Mouse (Mus musculus) neural tube, embryonic 14.5 days (tissue): ENCODE measurements around the gene Smarca2. TPM values are rescaled to one million over a fixed set of nuclear protein-coding genes. Genes with fewer than 3 reads are reported as not detected.

Experiments
- ATAC-seq: fragments of 200-750 bp; cut with Nextera tagmentation; 2 replicates; pipeline ENCODE4 v1.8.0; 2017; ENCODE audit warnings: low read depth, mild to moderate bottlenecking, moderate TSS enrichment, moderate library complexity
- H3K27ac ChIP-seq: fragments of 300-500 bp; sonication (generic); 2 replicates; pipeline ENCODE4 v1.5.1; 2014; ENCODE audit warnings: low read depth, mild to moderate bottlenecking, control low read depth, low read length, moderate library complexity, mixed read lengths
- H3K27me3 ChIP-seq: fragments of 300-500 bp; sonication (generic); 2 replicates; pipeline ENCODE4 v1.6.1; 2014; ENCODE audit warnings: low read length; ENCODE audit not compliant: control insufficient read depth, insufficient read depth
- H3K36me3 ChIP-seq: fragments of 300-500 bp; sonication (generic); 2 replicates; pipeline ENCODE4 v1.6.1; 2014; ENCODE audit warnings: low read length, mixed read lengths; ENCODE audit not compliant: control insufficient read depth, insufficient read depth
- H3K4me1 ChIP-seq: fragments of 300-500 bp; sonication (generic); 2 replicates; pipeline ENCODE4 v1.6.1; 2014; ENCODE audit warnings: low read length; ENCODE audit not compliant: control insufficient read depth, insufficient read depth
- H3K4me2 ChIP-seq: fragments of 300-500 bp; sonication (generic); 2 replicates; pipeline ENCODE4 v1.6.1; 2014; ENCODE audit warnings: mild to moderate bottlenecking, low read depth, low read length, control low read depth
- H3K4me3 ChIP-seq: fragments of 300-500 bp; sonication (generic); 2 replicates; pipeline ENCODE4 v1.5.1; 2014; ENCODE audit warnings: low read depth, low read length, control low read depth, mixed read lengths
- H3K9ac ChIP-seq: fragments of 300-500 bp; sonication (generic); replicated peaks from 2 replicates; pipeline ENCODE4 v1.6.1; 2014; ENCODE audit warnings: low read depth, mild to moderate bottlenecking, control low read depth, low read length, mixed read lengths
- H3K9me3 ChIP-seq: fragments of 300-500 bp; sonication (generic); 2 replicates; pipeline ENCODE4 v1.6.1; 2016; ENCODE audit warnings: low read length; ENCODE audit not compliant: control insufficient read depth
- WGBS: fragments of 180-500 bp; shearing (Covaris S2); extraction: QIAGEN DNeasy Blood & Tissue Kit; methylation state at CpG from one replicate; pipeline ENCODE4 v1.1.7; 2014; 5-methylcytosine and 5-hydroxymethylcytosine counted together
- polyA plus RNA-seq: library from polyadenylated mRNA; unstranded; fragments of >200 nt; fragmentation: Nextera tagmentation; extraction: Ambion mirVana; gene quantifications from 2 replicates; pipeline ENCODE4 v1.2.1, GENCODE M21; 2014

Gene Smarca2
- polyA plus RNA-seq, 1 experiment from 2014 or later = 128 TPM

GRCm38 (mm10) chr19:26817901-26818300 lies 213.1 kb downstream of the Smarca2 start:
- H3K4me1 ChIP-seq = no peaks in the 10 kb centered on the region
- no peak overlapping the region for H3K4me2 ChIP-seq
- no peaks in the 10 kb centered on the region for H3K27me3 ChIP-seq
- H3K9me3 ChIP-seq = no peaks in the 10 kb centered on the region
- no peak overlapping the region for H3K4me3 ChIP-seq
- no peak overlapping the region for H3K27ac ChIP-seq
- no peak for ATAC-seq
- 88% methylated on average over 4 of the region's 4 CpGs for WGBS
- no peaks in the 10 kb centered on the region for H3K36me3 ChIP-seq
- H3K9ac ChIP-seq = no peak overlapping the region
